Mouse (Mus musculus): ENCODE data around the gene Adap1. TPM values are rescaled to one million over a fixed set of nuclear protein-coding genes. Genes with fewer than 3 reads are reported as not detected.

Adap1 gene
- polyA plus RNA-seq, 1 experiment from 2014 or later: 1.4 TPM

GRCm38 (mm10) chr5:139332590-139333272 is 7.3 kb upstream of the Adap1 start:
- ATAC-seq (replicated peaks; ENCODE audit: insufficient number of reproducible peaks, low FRiP score, low TSS enrichment): no peak
- H3K9me3 ChIP-seq (replicated peaks; ENCODE audit: control insufficient read depth, low read length): no peaks in the 10 kb centered on the region
- no peak overlapping the region for H3K9ac ChIP-seq (ENCODE audit: low read depth, low read length)
- WGBS (ENCODE audit: insufficient replicate concordance): 68% methylated on average over 8 of the region's 8 CpGs
- peaks cover 20% of the 10 kb centered on the region for H3K27me3 ChIP-seq (ENCODE audit: control insufficient read depth, insufficient read depth, low read length)
- H3K4me3 ChIP-seq (ENCODE audit: low read depth, low read length): no peak overlapping the region
- H3K4me1 ChIP-seq (ENCODE audit: control insufficient read depth, insufficient read depth, low read length): peaks cover under 1% of the 10 kb centered on the region
- no peak overlapping the region for H3K27ac ChIP-seq (ENCODE audit: low read depth, low read length)
- H3K4me2 ChIP-seq: no peak overlapping the region
- no peaks in the 10 kb centered on the region for H3K36me3 ChIP-seq (ENCODE audit: control insufficient read depth, insufficient read depth, low read length)

- Histone ChIP-seq H3K4me2 (no peak overlapping the region), H3K27me3 (ENCODE audit: control insufficient read depth, insufficient read depth, low read length) (peaks cover 26% of the 10 kb centered on the region), H3K9ac (ENCODE audit: low read depth, low read length) (no peak overlapping the region), H3K36me3 (ENCODE audit: control insufficient read depth, insufficient read depth, low read length) (no peaks in the 10 kb centered on the region), H3K4me1 (ENCODE audit: control insufficient read depth, insufficient read depth, low read length) (no peaks in the 10 kb centered on the region; the same call in 1 of the 2 replicates), H3K27ac (ENCODE audit: low read depth, low read length) (no peak overlapping the region), H3K9me3 (replicated peaks; ENCODE audit: control insufficient read depth, low read length) (no peaks in the 10 kb centered on the region), H3K4me3 (ENCODE audit: low read depth, low read length) (no peak overlapping the region)
- no peak for ATAC-seq (replicated peaks; ENCODE audit: insufficient number of reproducible peaks, low FRiP score, low TSS enrichment)
- WGBS (ENCODE audit: insufficient replicate concordance): 20% methylated on average over 8 of the region's 8 CpGs
Measured at GRCm38 (mm10) chr5:139331742-139332141, 6.3 kb upstream of the Adap1 start.

GRCm38 (mm10) chr5:139330766-139331165 is 5.3 kb upstream of the Adap1 start:
- 60% methylated on average over 7 of the region's 7 CpGs for WGBS (ENCODE audit: insufficient replicate concordance)

GRCm38 (mm10) chr5:139327634-139328020 is 2.2 kb upstream of the Adap1 start:
- WGBS (ENCODE audit: insufficient replicate concordance): 55% methylated on average over 7 of the region's 7 CpGs
- peaks cover 14% of the 10 kb centered on the region; the same call in 1 of the 2 replicates for H3K4me1 ChIP-seq (ENCODE audit: control insufficient read depth, insufficient read depth, low read length)
- no peak overlapping the region for H3K27ac ChIP-seq (ENCODE audit: low read depth, low read length)
- no peaks in the 10 kb centered on the region for H3K9me3 ChIP-seq (replicated peaks; ENCODE audit: control insufficient read depth, low read length)
- no peak overlapping the region for H3K4me2 ChIP-seq
- peaks cover 63% of the 10 kb centered on the region for H3K27me3 ChIP-seq (ENCODE audit: control insufficient read depth, insufficient read depth, low read length)
- no peak for ATAC-seq (replicated peaks; ENCODE audit: insufficient number of reproducible peaks, low FRiP score, low TSS enrichment)
- no peak overlapping the region for H3K9ac ChIP-seq (ENCODE audit: low read depth, low read length)
- no peaks in the 10 kb centered on the region for H3K36me3 ChIP-seq (ENCODE audit: control insufficient read depth, insufficient read depth, low read length)
- no peak overlapping the region for H3K4me3 ChIP-seq (ENCODE audit: low read depth, low read length)

More at GRCm38 (mm10) chr5:139330766-139331165, 5.3 kb upstream of the Adap1 start:
- Histone ChIP-seq H3K9ac (ENCODE audit: low read depth, low read length) (no peak overlapping the region), H3K4me2 (no peak overlapping the region), H3K4me1 (ENCODE audit: control insufficient read depth, insufficient read depth, low read length) (no peaks in the 10 kb centered on the region; the same call in 1 of the 2 replicates), H3K27me3 (ENCODE audit: control insufficient read depth, insufficient read depth, low read length) (peaks cover 36% of the 10 kb centered on the region), H3K36me3 (ENCODE audit: control insufficient read depth, insufficient read depth, low read length) (no peaks in the 10 kb centered on the region), H3K27ac (ENCODE audit: low read depth, low read length) (no peak overlapping the region), H3K9me3 (replicated peaks; ENCODE audit: control insufficient read depth, low read length) (no peaks in the 10 kb centered on the region), H3K4me3 (ENCODE audit: low read depth, low read length) (no peak overlapping the region)
- ATAC-seq (replicated peaks; ENCODE audit: insufficient number of reproducible peaks, low FRiP score, low TSS enrichment): no peak

GRCm38 (mm10) chr5:139326986-139327633 is 1.7 kb upstream of the Adap1 start:
- H3K9ac ChIP-seq (ENCODE audit: low read depth, low read length): no peak overlapping the region
- no peaks in the 10 kb centered on the region for H3K9me3 ChIP-seq (replicated peaks; ENCODE audit: control insufficient read depth, low read length)
- no peak for ATAC-seq (replicated peaks; ENCODE audit: insufficient number of reproducible peaks, low FRiP score, low TSS enrichment)
- H3K4me3 ChIP-seq (ENCODE audit: low read depth, low read length): no peak overlapping the region
- H3K27me3 ChIP-seq (ENCODE audit: control insufficient read depth, insufficient read depth, low read length): peaks cover 63% of the 10 kb centered on the region
- 62% methylated on average over 7 of the region's 7 CpGs for WGBS (ENCODE audit: insufficient replicate concordance)
- H3K27ac ChIP-seq (ENCODE audit: low read depth, low read length): no peak overlapping the region
- peaks cover 14% of the 10 kb centered on the region; the same call in 1 of the 2 replicates for H3K4me1 ChIP-seq (ENCODE audit: control insufficient read depth, insufficient read depth, low read length)
- no peaks in the 10 kb centered on the region for H3K36me3 ChIP-seq (ENCODE audit: control insufficient read depth, insufficient read depth, low read length)
- no peak overlapping the region for H3K4me2 ChIP-seq

GRCm38 (mm10) chr5:139326111-139326696 is 782 bp upstream of the Adap1 start:
- no peaks in the 10 kb centered on the region for H3K36me3 ChIP-seq (ENCODE audit: control insufficient read depth, insufficient read depth, low read length)
- no peak overlapping the region for H3K9ac ChIP-seq (ENCODE audit: low read depth, low read length)
- no peak overlapping the region for H3K4me3 ChIP-seq (ENCODE audit: low read depth, low read length)
- no peaks in the 10 kb centered on the region for H3K9me3 ChIP-seq (replicated peaks; ENCODE audit: control insufficient read depth, low read length)
- 62% methylated on average over 13 of the region's 13 CpGs for WGBS (ENCODE audit: insufficient replicate concordance)
- no peak overlapping the region for H3K27ac ChIP-seq (ENCODE audit: low read depth, low read length)
- H3K27me3 ChIP-seq (ENCODE audit: control insufficient read depth, insufficient read depth, low read length): peaks cover 63% of the 10 kb centered on the region
- ATAC-seq (replicated peaks; ENCODE audit: insufficient number of reproducible peaks, low FRiP score, low TSS enrichment): no peak
- H3K4me1 ChIP-seq (ENCODE audit: control insufficient read depth, insufficient read depth, low read length): peaks cover 14% of the 10 kb centered on the region; the same call in 1 of the 2 replicates
- no peak overlapping the region for H3K4me2 ChIP-seq

GRCm38 (mm10) chr5:139324691-139325394 is 579 bp downstream of the Adap1 start:
- H3K9me3 ChIP-seq (replicated peaks; ENCODE audit: control insufficient read depth, low read length): no peaks in the 10 kb centered on the region
- peaks cover 14% of the 10 kb centered on the region; the same call in 1 of the 2 replicates for H3K4me1 ChIP-seq (ENCODE audit: control insufficient read depth, insufficient read depth, low read length)
- WGBS (ENCODE audit: insufficient replicate concordance): 4% methylated on average over 38 of the region's 62 CpGs
- peak overlapping the region; percentile 61 for H3K4me3 ChIP-seq (ENCODE audit: low read depth, low read length)
- H3K4me2 ChIP-seq: peak overlapping the region; percentile 98
- H3K9ac ChIP-seq (ENCODE audit: low read depth, low read length): peak overlapping the region; percentile 63
- no peaks in the 10 kb centered on the region for H3K36me3 ChIP-seq (ENCODE audit: control insufficient read depth, insufficient read depth, low read length)
- 0 out of 2 replicates have a peak, but pooled peaks have one; percentile 16 for ATAC-seq (replicated peaks; ENCODE audit: insufficient number of reproducible peaks, low FRiP score, low TSS enrichment)
- H3K27me3 ChIP-seq (ENCODE audit: control insufficient read depth, insufficient read depth, low read length): peaks cover 56% of the 10 kb centered on the region
- H3K27ac ChIP-seq (ENCODE audit: low read depth, low read length): no peak overlapping the region

- Histone ChIP-seq H3K27me3 (ENCODE audit: control insufficient read depth, insufficient read depth, low read length) (peaks cover 48% of the 10 kb centered on the region), H3K9me3 (replicated peaks; ENCODE audit: control insufficient read depth, low read length) (no peaks in the 10 kb centered on the region), H3K27ac (ENCODE audit: low read depth, low read length) (no peak overlapping the region), H3K4me3 (ENCODE audit: low read depth, low read length) (peak overlapping the region; percentile 61; the same call in 1 of the 2 replicates), H3K4me2 (peak overlapping the region; percentile 98), H3K9ac (ENCODE audit: low read depth, low read length) (no peak overlapping the region), H3K36me3 (ENCODE audit: control insufficient read depth, insufficient read depth, low read length) (no peaks in the 10 kb centered on the region), H3K4me1 (ENCODE audit: control insufficient read depth, insufficient read depth, low read length) (peaks cover 14% of the 10 kb centered on the region; the same call in 1 of the 2 replicates)
- 52% methylated on average over 5 of the region's 5 CpGs for WGBS (ENCODE audit: insufficient replicate concordance)
- no peak for ATAC-seq (replicated peaks; ENCODE audit: insufficient number of reproducible peaks, low FRiP score, low TSS enrichment)
Measured at GRCm38 (mm10) chr5:139324045-139324491, 1.4 kb downstream of the Adap1 start.
